Mouse (Mus musculus): ENCODE measurements around the gene Rab10.

DNA sequence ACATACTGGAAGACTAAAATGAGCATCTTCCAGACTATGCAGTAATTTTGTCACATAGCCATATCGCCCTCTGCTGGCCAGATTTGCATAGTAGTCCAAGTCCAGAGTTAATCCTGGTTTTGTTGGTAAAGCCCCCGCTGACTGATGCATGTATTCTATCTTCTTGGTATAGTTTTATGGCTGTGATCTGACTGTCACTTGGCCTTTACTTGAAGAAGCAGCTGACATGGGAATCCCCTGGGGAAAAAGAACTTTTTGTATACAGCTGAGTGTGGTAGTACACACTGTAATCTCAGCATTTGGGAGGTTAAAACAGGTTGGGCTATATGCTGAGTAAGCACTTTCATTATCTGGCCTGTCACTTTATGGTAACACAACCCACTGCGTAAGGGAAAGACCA lies 49.5 kb upstream of the Rab10 start:
- TF ChIP-seq POLR2A (IDR thresholded peaks at IDR 0.05; ENCODE audit: borderline replicate concordance, extremely low read depth, low read depth, low read length) (no peak), CTCF (IDR thresholded peaks at IDR 0.05; ENCODE audit: insufficient read depth, low read length) (peak; percentile 25; the same call in 1 of the 2 replicates)
